Mouse (Mus musculus): ENCODE results near the gene Bloc1s5. TPM values are rescaled to one million over a fixed set of nuclear protein-coding genes. Genes with fewer than 3 reads are reported as not detected.
A peak's percentile ranks its signal among the peaks of the same experiment; 100 is the strongest.

Gene Bloc1s5
- polyA plus RNA-seq, 1 experiment: 3.5 TPM

GRCm38 (mm10) chr13:38580601-38581457, 54.1 kb downstream of the Bloc1s5 start:
- TF ChIP-seq CTCF (IDR thresholded peaks at IDR 0.05; ENCODE audit: borderline replicate concordance, control insufficient read depth, extremely low read depth, insufficient read depth, low read length, poor library complexity) (peak; percentile 30; the same call in 1 of the 2 replicates), POLR2A (IDR thresholded peaks at IDR 0.05; ENCODE audit: control insufficient read depth, extremely low read depth, insufficient read depth, low read length, poor library complexity) (no peak)
- WGBS: 41% methylated on average over 11 of the region's 11 CpGs
- Histone ChIP-seq H3K27me3 (ENCODE audit: control insufficient read depth, insufficient read depth, low read length) (peaks cover 2% of the 10 kb centered on the region; the same call in 1 of the 2 replicates), H3K27ac (ENCODE audit: control insufficient read depth, insufficient read depth, low read length) (no peak overlapping the region), H3K36me3 (ENCODE audit: control insufficient read depth, insufficient read depth, low read length) (no peaks in the 10 kb centered on the region), H3K4me3 (ENCODE audit: control insufficient read depth, insufficient read depth, low read length) (no peak overlapping the region), H3K4me1 (replicated peaks; ENCODE audit: control insufficient read depth, insufficient read depth, low read length) (0 out of 2 replicates have a peak, but pooled peaks cover 6% of the 10 kb centered on the region)
- peak; percentile 37 for DNase-seq

GRCm38 (mm10) chr13:38579971-38580600, 54.8 kb downstream of the Bloc1s5 start:
- WGBS: 25% methylated on average over 25 of the region's 25 CpGs
- H3K36me3 ChIP-seq (ENCODE audit: control insufficient read depth, insufficient read depth, low read length): no peaks in the 10 kb centered on the region
- H3K4me3 ChIP-seq (ENCODE audit: control insufficient read depth, insufficient read depth, low read length): no peak overlapping the region
- 0 out of 2 replicates have a peak, but pooled peaks cover 6% of the 10 kb centered on the region for H3K4me1 ChIP-seq (replicated peaks; ENCODE audit: control insufficient read depth, insufficient read depth, low read length)
- no peak for DNase-seq
- TF ChIP-seq CTCF (IDR thresholded peaks at IDR 0.05; ENCODE audit: borderline replicate concordance, control insufficient read depth, extremely low read depth, insufficient read depth, low read length, poor library complexity) (no peak), POLR2A (IDR thresholded peaks at IDR 0.05; ENCODE audit: control insufficient read depth, extremely low read depth, insufficient read depth, low read length, poor library complexity) (no peak)
- no peak overlapping the region for H3K27ac ChIP-seq (ENCODE audit: control insufficient read depth, insufficient read depth, low read length)
- peaks cover 2% of the 10 kb centered on the region; the same call in 1 of the 2 replicates for H3K27me3 ChIP-seq (ENCODE audit: control insufficient read depth, insufficient read depth, low read length)

- Histone ChIP-seq H3K4me3 (ENCODE audit: control insufficient read depth, insufficient read depth, low read length) (no peak overlapping the region), H3K27ac (ENCODE audit: control insufficient read depth, insufficient read depth, low read length) (no peak overlapping the region), H3K36me3 (ENCODE audit: control insufficient read depth, insufficient read depth, low read length) (no peaks in the 10 kb centered on the region), H3K27me3 (ENCODE audit: control insufficient read depth, insufficient read depth, low read length) (no peaks in the 10 kb centered on the region; the same call in 1 of the 2 replicates), H3K4me1 (replicated peaks; ENCODE audit: control insufficient read depth, insufficient read depth, low read length) (no peaks in the 10 kb centered on the region)
- no peak for TF ChIP-seq POLR2A (IDR thresholded peaks at IDR 0.05; ENCODE audit: control insufficient read depth, extremely low read depth, insufficient read depth, low read length, poor library complexity)
- no peak for TF ChIP-seq CTCF (IDR thresholded peaks at IDR 0.05; ENCODE audit: borderline replicate concordance, control insufficient read depth, extremely low read depth, insufficient read depth, low read length, poor library complexity)
- WGBS: 88% methylated on average over 3 of the region's 3 CpGs
- DNase-seq: no peak
These were observed 60.2 kb downstream of the Bloc1s5 start for GRCm38 (mm10) chr13:38574668-38575067.

- Histone ChIP-seq H3K4me1 (replicated peaks; ENCODE audit: control insufficient read depth, insufficient read depth, low read length) (no peaks in the 10 kb centered on the region), H3K27ac (ENCODE audit: control insufficient read depth, insufficient read depth, low read length) (no peak overlapping the region), H3K36me3 (ENCODE audit: control insufficient read depth, insufficient read depth, low read length) (no peaks in the 10 kb centered on the region), H3K27me3 (ENCODE audit: control insufficient read depth, insufficient read depth, low read length) (no peaks in the 10 kb centered on the region), H3K4me3 (ENCODE audit: control insufficient read depth, insufficient read depth, low read length) (no peak overlapping the region)
- no peak for DNase-seq
- TF ChIP-seq CTCF (IDR thresholded peaks at IDR 0.05; ENCODE audit: borderline replicate concordance, control insufficient read depth, extremely low read depth, insufficient read depth, low read length, poor library complexity) (no peak), POLR2A (IDR thresholded peaks at IDR 0.05; ENCODE audit: control insufficient read depth, extremely low read depth, insufficient read depth, low read length, poor library complexity) (no peak)
- 95% methylated on average over 1 of the region's 1 CpGs for WGBS
These were observed 61.6 kb downstream of the Bloc1s5 start for GRCm38 (mm10) chr13:38573281-38573680.

- no peak overlapping the region for H3K27ac ChIP-seq (ENCODE audit: control insufficient read depth, insufficient read depth, low read length)
- H3K36me3 ChIP-seq (ENCODE audit: control insufficient read depth, insufficient read depth, low read length): no peaks in the 10 kb centered on the region
- H3K27me3 ChIP-seq (ENCODE audit: control insufficient read depth, insufficient read depth, low read length): no peaks in the 10 kb centered on the region
- no peak overlapping the region for H3K4me3 ChIP-seq (ENCODE audit: control insufficient read depth, insufficient read depth, low read length)
- TF ChIP-seq POLR2A (IDR thresholded peaks at IDR 0.05; ENCODE audit: control insufficient read depth, extremely low read depth, insufficient read depth, low read length, poor library complexity) (no peak), CTCF (IDR thresholded peaks at IDR 0.05; ENCODE audit: borderline replicate concordance, control insufficient read depth, extremely low read depth, insufficient read depth, low read length, poor library complexity) (no peak)
- DNase-seq: no peak
- 85% methylated on average over 4 of the region's 4 CpGs for WGBS
- H3K4me1 ChIP-seq (replicated peaks; ENCODE audit: control insufficient read depth, insufficient read depth, low read length): no peaks in the 10 kb centered on the region
These were observed 69.7 kb downstream of the Bloc1s5 start for GRCm38 (mm10) chr13:38565245-38565644.

GRCm38 (mm10) chr13:38554611-38555010, 80.3 kb downstream of the Bloc1s5 start:
- no peak for DNase-seq
- Histone ChIP-seq H3K4me1 (replicated peaks; ENCODE audit: control insufficient read depth, insufficient read depth, low read length) (no peaks in the 10 kb centered on the region), H3K27me3 (ENCODE audit: control insufficient read depth, insufficient read depth, low read length) (no peaks in the 10 kb centered on the region), H3K36me3 (ENCODE audit: control insufficient read depth, insufficient read depth, low read length) (no peaks in the 10 kb centered on the region), H3K4me3 (ENCODE audit: control insufficient read depth, insufficient read depth, low read length) (no peak overlapping the region), H3K27ac (ENCODE audit: control insufficient read depth, insufficient read depth, low read length) (no peak overlapping the region)
- no peak for TF ChIP-seq POLR2A (IDR thresholded peaks at IDR 0.05; ENCODE audit: control insufficient read depth, extremely low read depth, insufficient read depth, low read length, poor library complexity)
- no peak for TF ChIP-seq CTCF (IDR thresholded peaks at IDR 0.05; ENCODE audit: borderline replicate concordance, control insufficient read depth, extremely low read depth, insufficient read depth, low read length, poor library complexity)
- WGBS: 47% methylated on average over 11 of the region's 11 CpGs

All from thymus, adult 2 months (tissue).